Mouse (Mus musculus): ENCODE measurements around the gene Epm2a. TPM values are rescaled to one million over a fixed set of nuclear protein-coding genes. Genes with fewer than 3 reads are reported as not detected.
A peak's percentile ranks its signal among the peaks of the same experiment; 100 is the strongest.
"Not testable (repeated sequence)": the region's sequence is repeated elsewhere in the genome, so short reads cannot be mapped to it uniquely, and the experiment has no call there.

The Epm2a gene
- polyA plus RNA-seq (2014; fragmentation: Nextera tagmentation; extraction: Ambion mirVana): 1.4 and 1.5 TPM in 2 replicates

DNA sequence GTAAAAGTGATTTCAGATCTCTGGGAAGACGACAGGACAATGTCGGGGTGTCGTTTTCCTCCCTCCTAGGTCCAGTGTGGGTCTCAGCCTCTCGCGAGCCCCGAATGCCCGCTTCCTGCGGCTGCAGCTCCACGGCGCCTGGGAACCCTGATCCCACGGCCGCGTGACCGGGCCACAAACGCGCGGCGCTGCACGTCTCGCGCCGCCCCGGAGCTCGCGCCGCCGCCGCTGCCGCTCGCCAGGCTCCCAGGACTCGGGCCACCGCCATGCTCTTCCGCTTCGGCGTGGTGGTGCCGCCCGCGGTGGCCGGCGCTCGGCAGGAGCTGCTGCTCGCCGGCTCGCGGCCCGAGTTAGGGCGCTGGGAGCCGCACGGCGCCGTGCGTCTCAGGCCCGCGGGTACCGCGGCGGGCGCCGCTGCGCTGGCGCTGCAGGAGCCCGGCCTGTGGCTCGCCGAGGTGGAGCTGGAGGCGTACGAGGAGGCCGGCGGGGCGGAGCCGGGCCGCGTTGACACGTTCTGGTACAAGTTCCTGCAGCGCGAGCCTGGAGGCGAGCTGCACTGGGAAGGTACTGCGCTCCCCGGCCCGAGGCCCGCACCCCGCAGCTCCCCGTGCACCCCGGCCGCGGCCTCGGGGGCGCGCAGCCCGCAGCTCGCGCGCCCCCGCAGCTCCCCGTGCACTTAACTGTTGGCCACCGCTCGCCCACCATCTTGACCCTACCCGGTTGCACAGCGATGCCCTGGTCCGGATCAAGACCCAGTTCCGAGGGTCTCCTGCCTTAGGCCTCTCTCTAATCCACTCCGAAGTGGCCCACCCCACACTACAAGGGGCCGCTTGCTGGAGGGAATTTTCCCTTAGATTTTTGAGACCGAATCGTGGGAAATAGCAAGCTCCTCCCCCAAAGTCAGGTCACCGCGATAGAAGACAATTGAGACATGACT is at the start of gene Epm2a:
TSS of gene Epm2a (plus strand) at position 200 of the 937 bp plus-strand sequence.
- H3K4me3 ChIP-seq (ENCODE audit: low read depth, low read length): peak within 1 kb of the TSS; percentile 49
- H3K9me3 ChIP-seq (ENCODE audit: control insufficient read depth, low read depth, low read length): no peaks in the 10 kb centered on the region
- peak within 1 kb of the TSS; percentile 97 for H3K27ac ChIP-seq (ENCODE audit: low read length)
- peak within 1 kb of the TSS; percentile 77 for H3K9ac ChIP-seq (replicated peaks; ENCODE audit: low read depth, low read length)
- WGBS: under 1% methylated on average over 102 of the region's 106 CpGs
- no peaks in the 10 kb centered on the region for H3K36me3 ChIP-seq (ENCODE audit: control insufficient read depth, insufficient read depth, low read length)
- peak; percentile 97 for ATAC-seq (ENCODE audit: insufficient number of reproducible peaks, insufficient read depth, low FRiP score, low read depth)
- peak within 1 kb of the TSS; percentile 50 for H3K4me2 ChIP-seq (replicated peaks; ENCODE audit: low read depth, low read length)
- no peaks in the 10 kb centered on the region for H3K4me1 ChIP-seq (ENCODE audit: control insufficient read depth, insufficient read depth, low read length)
- H3K27me3 ChIP-seq (ENCODE audit: control insufficient read depth, insufficient read depth, low read length): no peaks in the 10 kb centered on the region

DNA sequence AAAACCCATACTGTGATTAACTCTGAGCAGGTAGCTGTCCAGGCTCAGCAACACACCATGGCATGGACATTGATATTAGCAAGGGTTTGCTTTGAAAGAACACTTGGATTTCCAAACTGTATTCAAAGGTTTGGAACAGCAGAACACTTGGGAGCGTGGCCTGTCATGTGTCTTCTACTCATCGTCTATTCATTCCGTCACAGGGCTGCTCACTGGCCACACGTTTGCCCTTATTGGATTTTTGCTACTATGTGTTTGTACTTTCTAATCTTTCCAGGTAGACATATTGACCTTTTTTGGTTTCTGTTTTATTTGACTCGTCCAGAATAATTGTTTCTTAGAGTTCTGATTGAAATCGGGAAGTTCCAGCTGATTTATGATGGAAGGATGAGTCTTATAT is 44.8 kb upstream of the Epm2a start:
- Histone ChIP-seq H3K27me3 (ENCODE audit: control insufficient read depth, insufficient read depth, low read length) (no peaks in the 10 kb centered on the region), H3K4me1 (ENCODE audit: control insufficient read depth, insufficient read depth, low read length) (no peaks in the 10 kb centered on the region), H3K9me3 (ENCODE audit: control insufficient read depth, low read depth, low read length) (no peaks in the 10 kb centered on the region), H3K36me3 (ENCODE audit: control insufficient read depth, insufficient read depth, low read length) (peaks cover 3% of the 10 kb centered on the region; the same call in 1 of the 2 replicates), H3K4me2 (replicated peaks; ENCODE audit: low read depth, low read length) (no peak overlapping the region), H3K27ac (ENCODE audit: low read length) (no peak overlapping the region), H3K4me3 (ENCODE audit: low read depth, low read length) (no peak overlapping the region), H3K9ac (replicated peaks; ENCODE audit: low read depth, low read length) (no peak overlapping the region)
- ATAC-seq (ENCODE audit: insufficient number of reproducible peaks, insufficient read depth, low FRiP score, low read depth): no peak
- WGBS: 84% methylated on average over 6 of the region's 6 CpGs

DNA sequence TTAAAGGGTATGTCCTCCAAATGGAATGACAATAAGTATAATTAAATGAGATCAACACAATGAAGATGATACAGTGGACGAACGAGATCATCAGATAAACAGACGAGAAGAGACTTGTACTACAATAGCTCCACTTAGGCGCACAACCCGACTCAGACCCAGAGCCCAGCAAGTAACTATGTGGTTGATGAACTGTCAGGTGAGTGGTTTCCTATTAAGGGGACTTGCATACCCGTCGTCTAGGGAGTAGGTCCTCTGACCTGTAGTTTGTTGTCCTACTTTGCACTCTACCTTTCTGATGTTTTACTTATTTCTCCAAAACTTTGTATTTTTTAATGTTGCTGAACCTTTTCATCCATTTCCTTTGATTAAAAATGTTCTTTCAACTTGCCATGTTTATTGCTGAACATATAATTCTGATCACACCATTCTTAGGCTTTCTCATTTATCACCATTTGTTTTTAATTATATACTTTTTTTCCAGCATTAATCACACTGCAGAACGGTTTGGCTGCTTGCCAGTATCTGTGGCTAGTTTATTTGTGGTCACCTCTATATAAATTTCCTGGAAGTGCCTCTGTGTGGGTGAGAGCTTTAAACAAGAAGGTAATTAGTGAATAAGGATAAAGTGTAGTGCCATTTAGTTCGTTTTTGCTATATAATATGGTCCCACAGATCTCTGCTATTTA is 37.7 kb upstream of the Epm2a start:
- H3K36me3 ChIP-seq (ENCODE audit: control insufficient read depth, insufficient read depth, low read length): no peaks in the 10 kb centered on the region
- H3K4me3 ChIP-seq (ENCODE audit: low read depth, low read length): no peak overlapping the region
- H3K4me2 ChIP-seq (replicated peaks; ENCODE audit: low read depth, low read length): no peak overlapping the region
- H3K27me3 ChIP-seq (ENCODE audit: control insufficient read depth, insufficient read depth, low read length): no peaks in the 10 kb centered on the region
- H3K27ac ChIP-seq (ENCODE audit: low read length): no peak overlapping the region
- no peaks in the 10 kb centered on the region for H3K4me1 ChIP-seq (ENCODE audit: control insufficient read depth, insufficient read depth, low read length)
- H3K9ac ChIP-seq (replicated peaks; ENCODE audit: low read depth, low read length): no peak overlapping the region
- ATAC-seq (ENCODE audit: insufficient number of reproducible peaks, insufficient read depth, low FRiP score, low read depth): no peak
- WGBS: 65% methylated on average over 9 of the region's 9 CpGs
- no peaks in the 10 kb centered on the region for H3K9me3 ChIP-seq (ENCODE audit: control insufficient read depth, low read depth, low read length)

DNA sequence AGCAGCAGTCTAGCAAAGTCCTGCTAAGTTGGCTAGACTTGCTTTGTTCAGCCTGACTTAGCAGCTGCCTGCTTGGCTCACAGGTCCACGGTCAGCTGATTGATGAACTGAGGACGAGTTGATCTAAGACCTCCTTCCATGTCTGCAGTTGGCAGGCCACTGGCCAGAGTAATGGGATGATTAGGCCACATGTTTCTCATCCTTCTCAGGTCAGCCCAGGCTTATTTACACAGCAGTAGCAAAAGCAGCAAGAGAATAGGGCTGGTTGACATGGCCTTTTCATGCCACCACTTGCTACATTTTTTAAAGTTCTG is 37.2 kb upstream of the Epm2a start:
- H3K4me1 ChIP-seq (ENCODE audit: control insufficient read depth, insufficient read depth, low read length): no peaks in the 10 kb centered on the region
- WGBS: 25% methylated on average over 2 of the region's 2 CpGs
- no peaks in the 10 kb centered on the region for H3K9me3 ChIP-seq (ENCODE audit: control insufficient read depth, low read depth, low read length)
- no peak overlapping the region for H3K4me3 ChIP-seq (ENCODE audit: low read depth, low read length)
- H3K4me2 ChIP-seq (replicated peaks; ENCODE audit: low read depth, low read length): no peak overlapping the region
- no peaks in the 10 kb centered on the region for H3K36me3 ChIP-seq (ENCODE audit: control insufficient read depth, insufficient read depth, low read length)
- no peaks in the 10 kb centered on the region for H3K27me3 ChIP-seq (ENCODE audit: control insufficient read depth, insufficient read depth, low read length)
- H3K9ac ChIP-seq (replicated peaks; ENCODE audit: low read depth, low read length): no peak overlapping the region
- no peak overlapping the region for H3K27ac ChIP-seq (ENCODE audit: low read length)
- no peak for ATAC-seq (ENCODE audit: insufficient number of reproducible peaks, insufficient read depth, low FRiP score, low read depth)

DNA sequence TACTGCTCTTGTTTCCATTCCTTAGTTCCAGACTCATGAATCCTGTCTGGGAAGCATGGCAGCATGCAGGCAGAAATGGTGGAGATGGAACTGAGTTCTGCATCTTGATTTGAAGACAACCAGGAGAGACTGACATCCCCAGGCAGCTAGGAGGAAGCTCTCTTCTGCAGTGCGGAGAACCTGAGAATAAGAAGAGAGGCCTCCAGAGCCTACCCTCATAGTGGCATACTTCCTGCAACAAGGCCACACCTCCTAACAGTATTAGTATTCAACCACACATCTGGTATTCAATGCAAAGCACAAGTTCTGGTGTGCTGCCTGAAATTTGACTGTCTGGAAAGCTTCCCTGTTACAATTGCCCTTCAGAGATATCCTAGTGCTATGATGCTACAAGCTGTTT is 33.3 kb upstream of the Epm2a start:
- Histone ChIP-seq H3K36me3 (ENCODE audit: control insufficient read depth, insufficient read depth, low read length) (no peaks in the 10 kb centered on the region), H3K4me2 (replicated peaks; ENCODE audit: low read depth, low read length) (no peak overlapping the region), H3K27me3 (ENCODE audit: control insufficient read depth, insufficient read depth, low read length) (no peaks in the 10 kb centered on the region), H3K4me3 (ENCODE audit: low read depth, low read length) (no peak overlapping the region), H3K9me3 (ENCODE audit: control insufficient read depth, low read depth, low read length) (no peaks in the 10 kb centered on the region; the same call in 1 of the 2 replicates), H3K4me1 (ENCODE audit: control insufficient read depth, insufficient read depth, low read length) (no peaks in the 10 kb centered on the region), H3K9ac (replicated peaks; ENCODE audit: low read depth, low read length) (no peak overlapping the region), H3K27ac (ENCODE audit: low read length) (no peak overlapping the region)
- no peak for ATAC-seq (ENCODE audit: insufficient number of reproducible peaks, insufficient read depth, low FRiP score, low read depth)
- 87% methylated on average over 1 of the region's 1 CpGs for WGBS

DNA sequence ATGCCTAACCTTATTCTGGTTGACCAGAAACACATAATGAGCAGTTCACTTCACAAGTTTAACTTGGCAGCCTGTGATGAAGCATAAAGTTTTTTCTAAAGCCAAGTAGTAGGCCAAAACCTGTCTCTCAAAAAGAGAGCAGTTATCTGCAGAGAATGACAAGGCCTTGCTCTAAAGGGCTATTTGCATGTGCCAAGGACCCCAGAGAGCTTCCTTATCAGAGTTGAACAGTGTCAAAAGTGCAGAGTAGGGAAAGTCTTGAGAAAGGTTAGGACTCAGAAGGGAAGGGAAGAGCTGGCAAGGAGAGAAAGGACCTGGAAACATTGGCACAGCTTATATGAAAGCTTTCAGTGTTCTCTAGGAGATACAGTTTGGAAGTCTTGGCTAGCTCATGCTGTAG is 32.7 kb upstream of the Epm2a start:
- ATAC-seq (ENCODE audit: insufficient number of reproducible peaks, insufficient read depth, low FRiP score, low read depth): no peak
- no peaks in the 10 kb centered on the region for H3K4me1 ChIP-seq (ENCODE audit: control insufficient read depth, insufficient read depth, low read length)
- no peaks in the 10 kb centered on the region; the same call in 1 of the 2 replicates for H3K9me3 ChIP-seq (ENCODE audit: control insufficient read depth, low read depth, low read length)
- no peak overlapping the region for H3K4me3 ChIP-seq (ENCODE audit: low read depth, low read length)
- no peak overlapping the region for H3K27ac ChIP-seq (ENCODE audit: low read length)
- H3K36me3 ChIP-seq (ENCODE audit: control insufficient read depth, insufficient read depth, low read length): no peaks in the 10 kb centered on the region
- no peak overlapping the region for H3K9ac ChIP-seq (replicated peaks; ENCODE audit: low read depth, low read length)
- H3K4me2 ChIP-seq (replicated peaks; ENCODE audit: low read depth, low read length): no peak overlapping the region
- no peaks in the 10 kb centered on the region for H3K27me3 ChIP-seq (ENCODE audit: control insufficient read depth, insufficient read depth, low read length)

DNA sequence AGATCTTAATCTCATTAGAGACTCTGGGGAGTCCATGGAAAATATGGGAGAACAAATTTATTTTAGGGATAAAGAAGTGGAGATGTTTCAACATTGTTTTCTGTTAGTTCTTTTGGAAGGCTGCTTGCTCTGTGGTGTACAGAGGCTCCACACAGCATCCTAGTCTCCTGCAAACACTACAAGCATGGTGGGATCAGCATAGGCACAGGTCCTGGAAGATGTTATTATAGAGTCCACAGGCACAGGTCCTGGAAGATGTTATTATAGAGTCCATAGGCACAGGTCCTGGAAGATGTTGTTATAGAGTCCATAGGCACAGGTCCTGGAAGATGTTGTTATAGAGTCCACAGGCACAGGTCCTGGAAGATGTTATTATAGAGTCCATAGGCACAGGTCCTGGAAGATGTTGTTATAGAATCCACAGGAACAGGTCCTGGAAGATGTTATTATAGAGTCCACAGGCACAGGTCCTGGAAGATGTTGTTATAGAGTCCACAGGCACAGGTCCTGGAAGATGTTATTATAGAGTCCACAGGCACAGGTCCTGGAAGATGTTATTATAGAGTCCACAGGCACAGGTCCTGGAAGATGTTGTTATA is 25.2 kb upstream of the Epm2a start:
- H3K4me2 ChIP-seq (replicated peaks; ENCODE audit: low read depth, low read length); H3K4me1 ChIP-seq (ENCODE audit: control insufficient read depth, insufficient read depth, low read length); H3K4me3 ChIP-seq (ENCODE audit: low read depth, low read length); H3K36me3 ChIP-seq (ENCODE audit: control insufficient read depth, insufficient read depth, low read length); H3K27ac ChIP-seq (ENCODE audit: low read length); ATAC-seq (ENCODE audit: insufficient number of reproducible peaks, insufficient read depth, low FRiP score, low read depth); H3K9me3 ChIP-seq (ENCODE audit: control insufficient read depth, low read depth, low read length); H3K9ac ChIP-seq (replicated peaks; ENCODE audit: low read depth, low read length); H3K27me3 ChIP-seq (ENCODE audit: control insufficient read depth, insufficient read depth, low read length): not testable (repeated sequence)

DNA sequence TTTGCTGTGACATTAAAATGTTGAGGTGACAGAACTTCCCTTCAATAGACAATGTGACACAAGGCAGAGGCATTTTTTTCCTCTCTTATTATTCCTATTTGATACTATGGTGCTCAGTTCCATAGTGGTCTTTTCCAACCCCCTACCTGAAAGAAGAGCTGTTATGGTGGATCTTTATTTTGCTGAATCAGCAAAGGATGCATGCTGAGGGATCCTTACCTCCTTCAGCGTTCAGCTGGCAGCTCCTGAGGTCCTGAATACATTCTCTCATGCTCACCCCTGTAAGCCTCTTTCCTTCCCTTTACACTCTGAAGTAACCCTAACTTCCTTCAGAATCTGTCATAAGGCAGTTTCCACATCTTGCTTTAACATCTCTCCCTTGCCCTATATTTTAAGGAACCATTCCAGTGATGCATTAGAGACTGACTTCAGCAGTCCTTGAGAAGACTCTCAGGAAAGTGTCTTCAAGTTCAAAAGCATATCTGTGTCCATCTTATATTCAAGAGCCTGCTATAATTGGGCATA is 23.7 kb upstream of the Epm2a start:
- no peaks in the 10 kb centered on the region for H3K9me3 ChIP-seq (ENCODE audit: control insufficient read depth, low read depth, low read length)
- no peaks in the 10 kb centered on the region for H3K36me3 ChIP-seq (ENCODE audit: control insufficient read depth, insufficient read depth, low read length)
- WGBS: 69% methylated on average over 1 of the region's 1 CpGs
- no peak overlapping the region for H3K4me3 ChIP-seq (ENCODE audit: low read depth, low read length)
- H3K4me2 ChIP-seq (replicated peaks; ENCODE audit: low read depth, low read length): no peak overlapping the region
- ATAC-seq (ENCODE audit: insufficient number of reproducible peaks, insufficient read depth, low FRiP score, low read depth): no peak
- no peak overlapping the region for H3K9ac ChIP-seq (replicated peaks; ENCODE audit: low read depth, low read length)
- H3K27ac ChIP-seq (ENCODE audit: low read length): no peak overlapping the region
- no peaks in the 10 kb centered on the region for H3K4me1 ChIP-seq (ENCODE audit: control insufficient read depth, insufficient read depth, low read length)
- no peaks in the 10 kb centered on the region for H3K27me3 ChIP-seq (ENCODE audit: control insufficient read depth, insufficient read depth, low read length)

Measured in stomach, embryonic 14.5 days (tissue).